Mouse (Mus musculus): ENCODE measurements around the gene Vkorc1.

DNA sequence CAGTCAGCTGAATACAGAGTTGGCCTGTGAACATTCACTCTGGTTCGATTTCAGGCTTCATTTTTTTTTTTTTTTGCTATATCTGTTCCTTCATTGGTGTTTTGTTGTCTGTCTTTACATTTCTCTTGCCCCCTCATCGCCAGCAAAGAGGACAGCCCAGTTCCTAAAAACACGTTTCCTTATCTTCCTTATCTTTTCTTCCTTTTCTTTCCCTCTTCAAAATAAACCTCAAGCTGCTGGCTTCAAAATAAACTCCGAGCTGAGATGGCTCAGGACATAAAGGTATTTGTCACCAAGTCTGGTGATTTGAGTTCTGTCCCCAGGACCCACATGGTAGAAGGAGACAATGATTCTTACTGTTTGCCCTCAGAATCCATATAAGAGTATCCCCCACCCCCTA lies 17.5 kb upstream of the Vkorc1 start:
- TF ChIP-seq POLR2A (IDR thresholded peaks at IDR 0.05; ENCODE audit: low read depth, low read length) (no peak), CTCF (conservative IDR thresholded peaks at IDR 0.05; ENCODE audit: insufficient read depth, insufficient read length, low read depth, low read length) (no peak)

All from kidney, adult 2 months (tissue).